Mouse (Mus musculus) C2C12 (cell line): ENCODE data around the gene Thyn1.

Source experiments
- CTCF ChIP-seq: IDR thresholded peaks from one replicate; pipeline ENCODE4 v1.5.1; 2011; ENCODE audit not compliant: control insufficient read depth, insufficient read depth, insufficient read length
- MYOD1 ChIP-seq: IDR thresholded peaks from one replicate; pipeline ENCODE4 v1.6.1; 2011; ENCODE audit warnings: low read depth; ENCODE audit not compliant: control insufficient read depth, insufficient read length

DNA sequence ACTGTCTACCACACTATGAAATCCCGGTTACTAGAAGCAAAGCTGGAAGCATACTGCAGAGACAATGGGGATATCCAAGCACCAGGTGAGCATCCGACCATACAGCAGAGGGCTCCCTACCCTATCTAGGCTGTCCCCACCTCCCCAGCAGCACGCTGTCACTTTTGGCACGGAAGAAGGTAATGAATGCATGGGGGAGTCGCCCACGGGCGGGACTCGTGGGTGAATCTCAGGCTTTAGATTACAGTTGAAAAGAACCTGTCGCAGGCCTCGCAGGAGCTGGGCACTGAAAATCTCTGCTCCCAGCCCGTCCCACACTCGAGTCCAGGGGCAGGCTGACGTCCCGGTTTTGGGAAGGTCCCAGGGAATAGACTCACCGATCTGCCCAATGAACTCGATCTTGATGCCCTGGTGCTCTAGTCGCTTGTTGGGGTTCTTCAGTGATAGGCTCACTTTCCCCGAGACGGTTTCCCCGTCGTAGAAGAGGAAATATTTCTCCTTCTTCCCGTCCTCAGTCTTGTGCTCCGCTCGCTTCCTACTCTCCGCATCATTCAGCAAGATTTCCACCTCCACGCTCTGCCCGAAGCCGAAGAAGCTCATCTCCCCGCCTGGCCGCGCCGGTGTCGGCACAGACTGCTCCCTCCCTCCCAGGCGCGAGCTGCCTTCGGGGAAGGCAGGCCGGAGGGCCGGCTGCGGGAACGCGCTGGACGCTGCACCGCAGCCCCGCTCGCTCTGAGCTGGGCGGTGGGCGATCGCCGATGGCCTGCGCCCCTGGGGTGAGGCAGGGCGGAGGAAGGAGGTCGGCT lies 29.7 kb downstream of the Thyn1 start:
- no peak for TF ChIP-seq MYOD1
- no peak for TF ChIP-seq CTCF
